7 mouse cellular contexts compared by ENCODE assay signal in the genomic region with DNA sequence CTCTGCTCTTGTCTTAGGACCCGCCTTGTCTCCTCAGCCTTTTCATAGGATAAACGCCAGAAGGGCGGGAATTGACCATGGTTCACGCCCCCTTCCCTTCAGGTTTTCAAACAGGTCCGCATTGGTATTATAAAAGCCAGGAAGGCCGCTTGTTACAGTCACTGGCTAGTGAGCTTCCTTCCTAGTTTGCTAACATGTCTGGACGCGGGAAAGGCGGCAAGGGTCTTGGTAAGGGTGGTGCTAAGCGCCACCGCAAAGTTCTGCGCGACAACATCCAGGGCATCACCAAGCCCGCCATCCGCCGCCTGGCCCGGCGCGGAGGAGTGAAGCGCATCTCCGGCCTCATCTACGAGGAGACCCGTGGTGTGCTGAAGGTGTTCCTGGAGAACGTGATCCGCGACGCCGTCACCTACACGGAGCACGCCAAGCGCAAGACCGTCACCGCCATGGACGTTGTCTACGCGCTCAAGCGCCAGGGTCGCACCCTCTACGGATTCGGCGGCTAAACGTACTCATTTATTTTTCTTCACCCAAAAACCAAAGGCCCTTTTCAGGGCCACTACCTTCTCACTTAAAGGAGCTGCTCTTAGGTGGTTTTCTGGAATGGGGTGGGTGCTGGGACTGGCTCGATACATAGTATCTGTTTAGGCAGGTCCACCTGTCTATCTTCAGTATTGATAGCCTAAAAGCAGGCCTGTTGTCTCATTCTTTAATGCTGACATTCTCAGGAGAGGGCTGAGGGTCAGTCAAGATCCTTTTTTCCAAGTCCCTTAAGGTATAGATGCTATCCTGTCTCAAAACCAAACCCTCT. TPM values are rescaled to one million over a fixed set of nuclear protein-coding genes. Genes with fewer than 3 reads are reported as not detected.
DNase-seq lines count a peak whose midpoint lies in the region; ATAC-seq and TF ChIP-seq lines count a peak whose summit lies in the region.

A gene (plus strand): TSS at position 191 of the 811 bp plus-strand sequence.

- peak within 1 kb of the TSS; percentile 68 for H3K27ac ChIP-seq in intestine, postnatal 0 days (ENCODE audit: low read depth, low read length)
- peak within 1 kb of the TSS; percentile 95 for H3K27ac ChIP-seq in midbrain, embryonic 12.5 days (replicated peaks)
- H3K27ac ChIP-seq in small intestine, adult 2 months (ENCODE audit: insufficient read depth, low read depth, low read length): peak within 1 kb of the TSS; percentile 22

- ATAC-seq in intestine, postnatal 0 days: peak; percentile 84
- ATAC-seq in midbrain, embryonic 12.5 days (ENCODE audit: low FRiP score, low read depth): peak; percentile 89

- no peak for TF ChIP-seq CTCF in intestine, postnatal 0 days (IDR thresholded peaks at IDR 0.05; ENCODE audit: low read depth)
- TF ChIP-seq CTCF in small intestine, adult 2 months (IDR thresholded peaks at IDR 0.05; ENCODE audit: extremely low read depth, insufficient read length, insufficient replicate concordance, low read depth, low read length): no peak

- peak within 1 kb of the TSS; percentile 47 for H3K4me3 ChIP-seq in intestine, postnatal 0 days (ENCODE audit: low read depth, low read length)
- peak within 1 kb of the TSS; percentile 51 for H3K4me3 ChIP-seq in midbrain, embryonic 12.5 days
- H3K4me3 ChIP-seq in small intestine, adult 2 months (ENCODE audit: low read depth, low read length): peak within 1 kb of the TSS; percentile 64

- no peaks in the 10 kb centered on the region for H3K9me3 ChIP-seq in intestine, postnatal 0 days (ENCODE audit: control insufficient read depth)
- H3K9me3 ChIP-seq in midbrain, embryonic 12.5 days: no peaks in the 10 kb centered on the region

- H3K36me3 ChIP-seq in intestine, postnatal 0 days (ENCODE audit: control insufficient read depth, insufficient read depth): no peaks in the 10 kb centered on the region
- H3K36me3 ChIP-seq in midbrain, embryonic 12.5 days: no peaks in the 10 kb centered on the region
- no peaks in the 10 kb centered on the region for H3K36me3 ChIP-seq in small intestine, adult 2 months (ENCODE audit: control insufficient read depth, insufficient read depth, low read length)

- peak within 1 kb of the TSS; percentile 65 for H3K9ac ChIP-seq in intestine, postnatal 0 days (ENCODE audit: low read depth, low read length)
- peak within 1 kb of the TSS; percentile 70 for H3K9ac ChIP-seq in midbrain, embryonic 12.5 days (replicated peaks)

- no peaks in the 10 kb centered on the region for H3K27me3 ChIP-seq in intestine, postnatal 0 days (replicated peaks; ENCODE audit: control insufficient read depth, insufficient read depth, low read length)
- H3K27me3 ChIP-seq in midbrain, embryonic 12.5 days: no peaks in the 10 kb centered on the region
- H3K27me3 ChIP-seq in small intestine, adult 2 months (ENCODE audit: control insufficient read depth, insufficient read depth, low read length): no peaks in the 10 kb centered on the region

- intact Hi-C loops in left cerebral cortex, postnatal 4 days (cut with DNase I): loop anchor here (5.0 kb wide), 1 partner anchor 106 kb away; no protein-coding TSS in a partner anchor

- DNase-seq in adrenal gland, adult 8-10 months: peak; percentile 97
- peak; percentile 100 for DNase-seq in embryo, embryonic 9.5 days (ENCODE audit: extremely low spot score)
- peak; percentile 79 to 88 for DNase-seq in gastrocnemius, postnatal 4 days (ENCODE audit: low spot score in 2 of 2)
- peak; percentile 93 for DNase-seq in left cerebral cortex, postnatal 4 days

- H3K4me2 ChIP-seq in intestine, postnatal 0 days (replicated peaks; ENCODE audit: low read depth): peak within 1 kb of the TSS; percentile 73
- peak within 1 kb of the TSS; percentile 82 for H3K4me2 ChIP-seq in midbrain, embryonic 12.5 days (replicated peaks)

- peak; percentile 98 for TF ChIP-seq POLR2A in small intestine, adult 2 months (IDR thresholded peaks at IDR 0.05; ENCODE audit: low read depth, low read length)

- under 1% methylated on average over 43 of the region's 43 CpGs for WGBS in intestine, postnatal 0 days
- under 1% methylated on average over 43 of the region's 43 CpGs for WGBS in midbrain, embryonic 12.5 days
- under 1% methylated on average over 43 of the region's 43 CpGs for WGBS in small intestine, adult 2 months

- no peaks in the 10 kb centered on the region; the same call in 1 of the 2 replicates for H3K4me1 ChIP-seq in intestine, postnatal 0 days (replicated peaks; ENCODE audit: control insufficient read depth, insufficient read depth, low read length)
- H3K4me1 ChIP-seq in midbrain, embryonic 12.5 days: peaks cover 38% of the 10 kb centered on the region
- H3K4me1 ChIP-seq in small intestine, adult 2 months (ENCODE audit: control insufficient read depth, insufficient read depth, insufficient read length, low read length): peaks cover 2% of the 10 kb centered on the region; the same call in 1 of the 2 replicates

RNA-seq across cellular contexts. Expression of the gene that starts here (rescaled TPM):
- 100 to 1,000 TPM; 116 to 151 (median 145) TPM for total RNA-seq in adrenal gland, adult 8-10 months (2022)
- total RNA-seq in gastrocnemius, postnatal 4 days (2021): 100 to 1,000 TPM; 302 to 338 TPM
- 34.7 and 35.3 TPM in 2 replicates for polyA plus RNA-seq in intestine, postnatal 0 days (2015; fragmentation: Nextera tagmentation; extraction: Ambion mirVana)
- total RNA-seq in left cerebral cortex, postnatal 4 days (2021): 100 to 1,000 TPM; 177 to 192 TPM
- 109 and 113 TPM in 2 replicates for polyA plus RNA-seq in midbrain, embryonic 12.5 days (2016; fragmentation: Nextera tagmentation; extraction: Ambion mirVana)
- polyA plus RNA-seq in small intestine, adult 2 months (2012; rRNA removed): 10.1 and 13.8 TPM in 2 replicates

Comparison
In these comparisons a context has a peak if more than half of its experiments do, and no peak if none do; other contexts are left out.
1. Peak in every context shown above with its lines: DNase-seq, ATAC-seq, H3K4me3 ChIP-seq and H3K27ac ChIP-seq.
2. H3K27ac ChIP-seq: peak in every context shown above with its lines; median percentile 95 in midbrain, embryonic 12.5 days; 68 in intestine, postnatal 0 days; 22 in small intestine, adult 2 months.